16 mouse cellular contexts compared by ENCODE assay signal in the genomic region with DNA sequence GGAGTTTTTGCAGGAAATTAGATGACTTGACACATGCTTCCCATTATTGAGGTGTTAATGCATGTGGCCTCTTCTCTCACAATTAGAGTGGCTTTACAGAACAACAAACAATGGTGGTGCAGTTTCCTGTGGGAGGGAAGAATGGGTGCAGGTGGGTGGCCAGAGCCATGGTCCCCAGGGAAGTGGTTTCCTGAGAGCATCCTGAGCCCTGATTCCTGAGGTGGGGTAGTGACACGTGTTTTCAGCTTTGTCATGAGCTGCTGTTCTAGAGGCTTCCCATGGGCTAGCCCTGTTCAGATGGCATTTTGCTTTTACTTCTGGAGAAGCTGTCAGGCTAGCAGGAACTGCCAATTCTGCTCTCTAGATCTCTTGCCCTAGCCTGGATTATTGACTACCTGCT. TPM values are rescaled to one million over a fixed set of nuclear protein-coding genes. Genes with fewer than 3 reads are reported as not detected.
DNase-seq lines count a peak whose midpoint lies in the region; ATAC-seq and TF ChIP-seq lines count a peak whose summit lies in the region.
"Had no signal": no experiment of that assay in that cellular context is flagged by ENCODE, and none has a peak within 500 bp of the region (broad histone marks: within the 10 kb centered on the region; RNA-seq: fewer than 3 reads in every experiment).

No protein-coding gene starts in this region.

- H3K9me3 ChIP-seq in intestine, embryonic 14.5 days (ENCODE audit: control insufficient read depth, low read length): no peaks in the 10 kb centered on the region
- no peaks in the 10 kb centered on the region for H3K9me3 ChIP-seq in intestine, embryonic 15.5 days
- no peaks in the 10 kb centered on the region for H3K9me3 ChIP-seq in heart, embryonic 16.5 days (replicated peaks; ENCODE audit: control insufficient read depth, low read length)
- H3K9me3 ChIP-seq: embryonic facial prominence, embryonic 15.5 days; forebrain, embryonic 12.5 days; stomach, embryonic 15.5 days had no signal

- no peak overlapping the region for H3K4me3 ChIP-seq in intestine, embryonic 14.5 days (ENCODE audit: low read depth, low read length)
- H3K4me3 ChIP-seq in intestine, embryonic 15.5 days (replicated peaks): no peak overlapping the region
- H3K4me3 ChIP-seq in spleen, adult 2 months (ENCODE audit: extremely low read depth, insufficient read depth, insufficient read length): no peak overlapping the region
- H3K4me3 ChIP-seq in heart, embryonic 16.5 days (ENCODE audit: low read length): no peak overlapping the region
- H3K4me3 ChIP-seq: embryonic facial prominence, embryonic 15.5 days; forebrain, embryonic 12.5 days; stomach, embryonic 15.5 days had no signal

- no peak overlapping the region for H3K4me2 ChIP-seq in intestine, embryonic 14.5 days (ENCODE audit: low read length)
- no peak overlapping the region for H3K4me2 ChIP-seq in intestine, embryonic 15.5 days (replicated peaks)
- no peak overlapping the region for H3K4me2 ChIP-seq in heart, embryonic 16.5 days (ENCODE audit: low read depth, low read length)
- H3K4me2 ChIP-seq: embryonic facial prominence, embryonic 15.5 days; forebrain, embryonic 12.5 days; lung, embryonic 14.5 days; stomach, embryonic 15.5 days had no signal

- no peak overlapping the region for H3K9ac ChIP-seq in intestine, embryonic 14.5 days (ENCODE audit: low read length)
- H3K9ac ChIP-seq in intestine, embryonic 15.5 days: no peak overlapping the region
- H3K9ac ChIP-seq in heart, embryonic 16.5 days (ENCODE audit: low read length): no peak overlapping the region
- H3K9ac ChIP-seq: embryonic facial prominence, embryonic 15.5 days; forebrain, embryonic 12.5 days; lung, embryonic 14.5 days; stomach, embryonic 15.5 days had no signal

- no peaks in the 10 kb centered on the region for H3K36me3 ChIP-seq in intestine, embryonic 14.5 days (ENCODE audit: control insufficient read depth, insufficient read depth, low read length)
- no peaks in the 10 kb centered on the region for H3K36me3 ChIP-seq in intestine, embryonic 15.5 days
- H3K36me3 ChIP-seq in spleen, adult 2 months (ENCODE audit: control insufficient read depth, insufficient read depth, low read length): no peaks in the 10 kb centered on the region
- no peaks in the 10 kb centered on the region for H3K36me3 ChIP-seq in heart, embryonic 16.5 days (ENCODE audit: control insufficient read depth, insufficient read depth)
- H3K36me3 ChIP-seq: embryonic facial prominence, embryonic 15.5 days; forebrain, embryonic 12.5 days; stomach, embryonic 15.5 days had no signal

- 42% methylated on average over 1 of the region's 1 CpGs for WGBS in intestine, embryonic 14.5 days
- WGBS in intestine, embryonic 15.5 days: 37% methylated on average over 1 of the region's 1 CpGs
- WGBS in spleen, adult 2 months: 21% methylated on average over 1 of the region's 1 CpGs
- WGBS in heart, embryonic 16.5 days: 57% methylated on average over 1 of the region's 1 CpGs

- no peak overlapping the region for H3K27ac ChIP-seq in intestine, embryonic 14.5 days (ENCODE audit: low read depth)
- no peak overlapping the region for H3K27ac ChIP-seq in intestine, embryonic 15.5 days
- H3K27ac ChIP-seq in spleen, adult 2 months (ENCODE audit: insufficient read depth, low read length): peak overlapping the region; percentile 29; the same call in 1 of the 2 replicates
- peak overlapping the region; percentile 56 for H3K27ac ChIP-seq in heart, embryonic 16.5 days (ENCODE audit: low read length)
- H3K27ac ChIP-seq: embryonic facial prominence, embryonic 15.5 days; forebrain, embryonic 12.5 days; hindbrain, postnatal 0 days; kidney, postnatal 0 days; stomach, embryonic 15.5 days had no signal

- no peak for TF ChIP-seq POLR2A in spleen, adult 2 months (IDR thresholded peaks at IDR 0.05; ENCODE audit: low read depth, low read length)

- ATAC-seq in intestine, embryonic 14.5 days (replicated peaks; ENCODE audit: low FRiP score, low TSS enrichment, low read depth): no peak
- no peak for ATAC-seq in intestine, embryonic 15.5 days
- no peak for ATAC-seq in heart, embryonic 16.5 days (replicated peaks; ENCODE audit: extremely low read depth, insufficient read depth, low FRiP score)
- no peak for ATAC-seq in megakaryocyte progenitor cell, adult 5-6 weeks (replicated peaks; ENCODE audit: poor library complexity)
- no peak for ATAC-seq in megakaryocyte, adult 5-6 weeks (ENCODE audit: poor library complexity, severe bottlenecking)
- ATAC-seq: hindbrain, postnatal 0 days had no signal

- no peak for TF ChIP-seq CTCF in spleen, adult 2 months (IDR thresholded peaks at IDR 0.05; ENCODE audit: extremely low read depth, insufficient read depth, insufficient read length, insufficient replicate concordance)

- peaks cover 3% of the 10 kb centered on the region; the same call in 1 of the 2 replicates for H3K4me1 ChIP-seq in intestine, embryonic 14.5 days (replicated peaks; ENCODE audit: control insufficient read depth, insufficient read depth, low read length)
- H3K4me1 ChIP-seq in intestine, embryonic 15.5 days (replicated peaks): peaks cover 8% of the 10 kb centered on the region
- H3K4me1 ChIP-seq in spleen, adult 2 months (ENCODE audit: control insufficient read depth, insufficient read depth, insufficient read length): peaks cover 12% of the 10 kb centered on the region
- H3K4me1 ChIP-seq in heart, embryonic 16.5 days (ENCODE audit: control insufficient read depth, insufficient read depth, low read length): peaks cover 32% of the 10 kb centered on the region

- DNase-seq in intestine, embryonic 14.5 days (ENCODE audit: low spot score): peak; percentile 41
- no peak for DNase-seq in spleen, adult 2 months (ENCODE audit: low read depth in 1 of 2, low spot score in 2 of 2)
- no peak for DNase-seq in spleen, adult 18-20 months
- DNase-seq: B cell, adult 2 months; cerebellum, adult 18-20 months; lung, embryonic 14.5 days; right cerebral cortex, postnatal 4 days had no signal

- H3K27me3 ChIP-seq in intestine, embryonic 14.5 days (replicated peaks; ENCODE audit: control insufficient read depth, insufficient read depth, low read length): no peaks in the 10 kb centered on the region
- H3K27me3 ChIP-seq in intestine, embryonic 15.5 days (replicated peaks): no peaks in the 10 kb centered on the region
- H3K27me3 ChIP-seq in spleen, adult 2 months (ENCODE audit: control insufficient read depth, insufficient read depth, low read length): no peaks in the 10 kb centered on the region
- H3K27me3 ChIP-seq in heart, embryonic 16.5 days (ENCODE audit: control insufficient read depth, insufficient read depth, low read length): no peaks in the 10 kb centered on the region
- H3K27me3 ChIP-seq: embryonic facial prominence, embryonic 15.5 days; forebrain, embryonic 12.5 days; stomach, embryonic 15.5 days had no signal

RNA-seq across cellular contexts. Expression of a gene that starts 59.4 kb away (rescaled TPM):
- 2.1 and 3.2 TPM in 2 replicates for polyA plus RNA-seq in intestine, embryonic 14.5 days (2014; fragmentation: Nextera tagmentation; extraction: Ambion mirVana)
- polyA plus RNA-seq in intestine, embryonic 15.5 days (2015; fragmentation: Nextera tagmentation; extraction: Ambion mirVana): 1.5 and 2.0 TPM in 2 replicates
- polyA plus RNA-seq in spleen, adult 2 months (2012; rRNA removed): 2.0 and 2.1 TPM in 2 replicates
- polyA plus RNA-seq in heart, embryonic 16.5 days (2015; fragmentation: Nextera tagmentation; extraction: Ambion mirVana): 3.5 and 3.6 TPM in 2 replicates
- total RNA-seq in megakaryocyte progenitor cell, adult 5-6 weeks (2015): 0.81 and 0.96 TPM in 2 replicates
- total RNA-seq in megakaryocyte progenitor cell, adult 5-6 weeks (2017): 0.88 and 3.3 TPM in 2 replicates
- 25.9 and 27.6 TPM in 2 replicates for total RNA-seq in megakaryocyte, adult 5-6 weeks (2015)
- total RNA-seq in megakaryocyte, adult 5-6 weeks (2017): 27.7 and 30.7 TPM in 2 replicates

Comparison
In these comparisons a context has a peak if more than half of its experiments do, and no peak if none do; other contexts are left out.
1. H3K27ac ChIP-seq: peak in spleen, adult 2 months (single experiment) and heart, embryonic 16.5 days (single experiment); none in intestine, embryonic 14.5 days (single experiment) and intestine, embryonic 15.5 days (single experiment).